In genomic region chr6:54272556-54273378, GRCm38 (mm10) we compare ENCODE assay signal across 11 mouse cellular contexts. TPM values are rescaled to one million over a fixed set of nuclear protein-coding genes. Genes with fewer than 3 reads are reported as not detected.
DNase-seq lines count a peak whose midpoint lies in the region; ATAC-seq and TF ChIP-seq lines count a peak whose summit lies in the region.
"Had no signal": no experiment of that assay in that cellular context is flagged by ENCODE, and none has a peak within 500 bp of the region (broad histone marks: within the 10 kb centered on the region; RNA-seq: fewer than 3 reads in every experiment).

No protein-coding gene starts in this region.

- WGBS in forebrain, postnatal 0 days: 69% methylated on average over 14 of the region's 14 CpGs
- WGBS in forebrain, embryonic 14.5 days: 71% methylated on average over 14 of the region's 14 CpGs
- 30% methylated on average over 14 of the region's 14 CpGs for WGBS in embryonic facial prominence, embryonic 12.5 days

- no peak overlapping the region for H3K27ac ChIP-seq in forebrain, postnatal 0 days (ENCODE audit: low read depth, low read length)
- H3K27ac ChIP-seq in forebrain, embryonic 14.5 days (ENCODE audit: low read depth, low read length): no peak overlapping the region
- H3K27ac ChIP-seq in embryonic facial prominence, embryonic 12.5 days: peak overlapping the region; percentile 31; the same call in 1 of the 2 replicates
- H3K27ac ChIP-seq: liver, embryonic 13.5 days had no signal

- H3K4me3 ChIP-seq in forebrain, postnatal 0 days (ENCODE audit: low read depth, low read length): no peak overlapping the region
- no peak overlapping the region for H3K4me3 ChIP-seq in forebrain, embryonic 14.5 days (ENCODE audit: low read depth, low read length)
- H3K4me3 ChIP-seq in embryonic facial prominence, embryonic 12.5 days: no peak overlapping the region
- H3K4me3 ChIP-seq: liver, embryonic 13.5 days had no signal

- no peaks in the 10 kb centered on the region for H3K27me3 ChIP-seq in forebrain, postnatal 0 days (ENCODE audit: insufficient read depth, low read length)
- no peaks in the 10 kb centered on the region for H3K27me3 ChIP-seq in forebrain, embryonic 14.5 days (replicated peaks; ENCODE audit: control insufficient read depth, insufficient read depth, low read length)
- H3K27me3 ChIP-seq in embryonic facial prominence, embryonic 12.5 days: peaks cover 10% of the 10 kb centered on the region
- H3K27me3 ChIP-seq: liver, embryonic 13.5 days had no signal

- ATAC-seq in forebrain, postnatal 0 days: peak; percentile 18; the same call in 1 of the 2 replicates
- ATAC-seq in forebrain, embryonic 14.5 days: no peak
- 0 out of 2 replicates have a peak, but pooled peaks have one; percentile 31 for ATAC-seq in embryonic facial prominence, embryonic 12.5 days (ENCODE audit: insufficient number of reproducible peaks, insufficient read depth, low FRiP score, low TSS enrichment)

- no peaks in the 10 kb centered on the region; the same call in 1 of the 2 replicates for H3K36me3 ChIP-seq in forebrain, postnatal 0 days (ENCODE audit: insufficient read depth)
- no peaks in the 10 kb centered on the region for H3K36me3 ChIP-seq in forebrain, embryonic 14.5 days (ENCODE audit: control insufficient read depth, insufficient read depth, low read length)
- no peaks in the 10 kb centered on the region for H3K36me3 ChIP-seq in embryonic facial prominence, embryonic 12.5 days
- H3K36me3 ChIP-seq: liver, embryonic 13.5 days had no signal

- DNase-seq in forebrain, postnatal 0 days: no peak
- no peak for DNase-seq in forebrain, embryonic 14.5 days (ENCODE audit: low spot score)
- peak; percentile 30 to 43 for DNase-seq in layer of hippocampus, adult 8-10 months (ENCODE audit: low spot score in 2 of 2)
- no peak for DNase-seq in layer of hippocampus, postnatal 25 days (ENCODE audit: extremely low spot score in 1 of 2, low spot score in 1 of 2)
- peak; percentile 28 for DNase-seq in lung, postnatal 14 days
- no peak for DNase-seq in cerebellum, postnatal 25 days
- no peak for DNase-seq in adipocyte (ENCODE audit: low spot score)
- DNase-seq: cerebellum, postnatal 14 days; liver, embryonic 13.5 days; thymus, postnatal 14 days had no signal

- H3K4me2 ChIP-seq in forebrain, postnatal 0 days (ENCODE audit: low read depth): no peak overlapping the region
- no peak overlapping the region for H3K4me2 ChIP-seq in forebrain, embryonic 14.5 days (ENCODE audit: low read length)
- no peak overlapping the region; the same call in 1 of the 2 replicates for H3K4me2 ChIP-seq in embryonic facial prominence, embryonic 12.5 days (replicated peaks)
- H3K4me2 ChIP-seq: liver, embryonic 13.5 days had no signal

- 0 out of 2 replicates have a peak, but pooled peaks cover 3% of the 10 kb centered on the region for H3K4me1 ChIP-seq in forebrain, postnatal 0 days (ENCODE audit: insufficient read depth)
- peaks cover 2% of the 10 kb centered on the region; the same call in 1 of the 2 replicates for H3K4me1 ChIP-seq in forebrain, embryonic 14.5 days (ENCODE audit: control insufficient read depth, insufficient read depth, low read length)
- peaks cover 33% of the 10 kb centered on the region for H3K4me1 ChIP-seq in embryonic facial prominence, embryonic 12.5 days

- no peak overlapping the region for H3K9ac ChIP-seq in forebrain, postnatal 0 days
- H3K9ac ChIP-seq in forebrain, embryonic 14.5 days (ENCODE audit: low read length): no peak overlapping the region
- H3K9ac ChIP-seq in embryonic facial prominence, embryonic 12.5 days: no peak overlapping the region; the same call in 1 of the 2 replicates
- H3K9ac ChIP-seq: liver, embryonic 13.5 days had no signal

- TF ChIP-seq CTCF in forebrain, postnatal 0 days (IDR thresholded peaks at IDR 0.05; ENCODE audit: low read depth): no peak

- no peaks in the 10 kb centered on the region for H3K9me3 ChIP-seq in forebrain, postnatal 0 days (ENCODE audit: low read length)
- no peaks in the 10 kb centered on the region for H3K9me3 ChIP-seq in forebrain, embryonic 14.5 days (replicated peaks; ENCODE audit: control insufficient read depth, low read length)
- H3K9me3 ChIP-seq in embryonic facial prominence, embryonic 12.5 days: no peaks in the 10 kb centered on the region
- H3K9me3 ChIP-seq: liver, embryonic 13.5 days had no signal

RNA-seq across cellular contexts. Expression of gene Prr15, which starts 52.9 kb away (rescaled TPM):
- 3.3 and 4.8 TPM in 2 replicates for total RNA-seq in forebrain, postnatal 0 days (2014; rRNA removed)
- 2.6 and 3.8 TPM in 2 replicates for polyA plus RNA-seq in forebrain, postnatal 0 days (2015; fragmentation: Nextera tagmentation; extraction: Ambion mirVana)
- polyA plus RNA-seq in forebrain, embryonic 14.5 days (2014; fragmentation: Nextera tagmentation; extraction: Ambion mirVana): 2.0 and 3.1 TPM in 2 replicates
- 1 to 10 TPM in 2 of 4 experiments, under 1 TPM in 2; 0.85 to 1.9 (median 1.2) TPM for total RNA-seq in layer of hippocampus, adult 8-10 months (2022)
- under 1 TPM; 0.42 to 0.56 TPM for total RNA-seq in layer of hippocampus, postnatal 25 days (2021)
- polyA plus RNA-seq in embryonic facial prominence, embryonic 12.5 days (2016; fragmentation: Nextera tagmentation; extraction: Ambion mirVana): 2.3 and 4.1 TPM in 2 replicates

Comparison
In these comparisons a context has a peak if more than half of its experiments do, and no peak if none do; other contexts are left out.
1. DNase-seq: peak in layer of hippocampus, adult 8-10 months (2 of 2) and lung, postnatal 14 days (single experiment); none in forebrain, postnatal 0 days (single experiment), forebrain, embryonic 14.5 days (single experiment), layer of hippocampus, postnatal 25 days (0 of 2), cerebellum, postnatal 25 days (0 of 2) and adipocyte (single experiment).